Mouse (Mus musculus): Measurements from ENCODE around the gene Hist1h4d. TPM values are rescaled to one million over a fixed set of nuclear protein-coding genes. Genes with fewer than 3 reads are reported as not detected.
"Not testable (repeated sequence)": the region's sequence is repeated elsewhere in the genome, so short reads cannot be mapped to it uniquely, and the experiment has no call there.

The Hist1h4d gene
- total and polyA plus RNA-seq, 2 experiments from 2014 or later: 25.0 to 695 TPM

GRCm38 (mm10) chr13:23620056-23620732 lies 38.8 kb downstream of the Hist1h4d start:
- no peak for DNase-seq
- TF ChIP-seq CTCF (IDR thresholded peaks at IDR 0.05; ENCODE audit: low read depth): no peak
- no peaks in the 10 kb centered on the region for H3K27me3 ChIP-seq (ENCODE audit: insufficient read depth, low read length)

GRCm38 (mm10) chr13:23620733-23621531 lies 39.5 kb downstream of the Hist1h4d start, which contains the start of gene Hist1h2be:
Hist1h2be (minus strand) TSS chr13:23621124.
- ATAC-seq: peak; percentile 90
- no peak for TF ChIP-seq CTCF (IDR thresholded peaks at IDR 0.05; ENCODE audit: low read depth)
- WGBS: under 1% methylated on average over 27 of the region's 27 CpGs

More at GRCm38 (mm10) chr13:23620056-23620732, 38.8 kb downstream of the Hist1h4d start:
- WGBS: 37% methylated on average over 12 of the region's 12 CpGs
- H3K9ac ChIP-seq: peak overlapping the region; percentile 73
- H3K4me3 ChIP-seq (ENCODE audit: low read depth, low read length): peak overlapping the region; percentile 47
- H3K27ac ChIP-seq (ENCODE audit: low read depth, low read length): peak overlapping the region; percentile 93
- peak overlapping the region; percentile 83 for H3K4me2 ChIP-seq (ENCODE audit: low read depth)
- H3K4me1 ChIP-seq (ENCODE audit: insufficient read depth): peaks cover 7% of the 10 kb centered on the region; the same call in 1 of the 2 replicates
- no peaks in the 10 kb centered on the region for H3K9me3 ChIP-seq (ENCODE audit: low read length)
- no peaks in the 10 kb centered on the region for H3K36me3 ChIP-seq (ENCODE audit: insufficient read depth)
- ATAC-seq: no peak

GRCm38 (mm10) chr13:23621532-23622174 lies 40.3 kb downstream of the Hist1h4d start:
- peak overlapping the region; percentile 73 for H3K9ac ChIP-seq
- peak overlapping the region; percentile 93 for H3K27ac ChIP-seq (ENCODE audit: low read depth, low read length)
- DNase-seq (peak; percentile 81), ATAC-seq (peak; percentile 88)
- no peaks in the 10 kb centered on the region for H3K9me3 ChIP-seq (ENCODE audit: low read length)
- under 1% methylated on average over 18 of the region's 18 CpGs for WGBS
- no peaks in the 10 kb centered on the region for H3K36me3 ChIP-seq (ENCODE audit: insufficient read depth)
- no peak for TF ChIP-seq CTCF (IDR thresholded peaks at IDR 0.05; ENCODE audit: low read depth)
- H3K4me2 ChIP-seq (ENCODE audit: low read depth): peak overlapping the region; percentile 83
- no peaks in the 10 kb centered on the region for H3K27me3 ChIP-seq (ENCODE audit: insufficient read depth, low read length)
- peak overlapping the region; percentile 47 for H3K4me3 ChIP-seq (ENCODE audit: low read depth, low read length)
- peaks cover 7% of the 10 kb centered on the region; the same call in 1 of the 2 replicates for H3K4me1 ChIP-seq (ENCODE audit: insufficient read depth)

More at GRCm38 (mm10) chr13:23620733-23621531, 39.5 kb downstream of the Hist1h4d start, which contains the start of gene Hist1h2be:
- Histone ChIP-seq H3K4me2 (ENCODE audit: low read depth) (peak within 1 kb of the TSS; percentile 83), H3K27ac (ENCODE audit: low read depth, low read length) (peak within 1 kb of the TSS; percentile 93), H3K9me3 (ENCODE audit: low read length) (no peaks in the 10 kb centered on the region), H3K9ac (peak within 1 kb of the TSS; percentile 73), H3K36me3 (ENCODE audit: insufficient read depth) (no peaks in the 10 kb centered on the region), H3K27me3 (ENCODE audit: insufficient read depth, low read length) (no peaks in the 10 kb centered on the region), H3K4me3 (ENCODE audit: low read depth, low read length) (peak within 1 kb of the TSS; percentile 47), H3K4me1 (ENCODE audit: insufficient read depth) (peaks cover 7% of the 10 kb centered on the region; the same call in 1 of the 2 replicates)
- DNase-seq: peak; percentile 91

- WGBS: under 1% methylated on average over 52 of the region's 53 CpGs
- H3K4me3 ChIP-seq (ENCODE audit: low read depth, low read length): peak within 1 kb of the TSS; percentile 47
- H3K4me1 ChIP-seq (ENCODE audit: insufficient read depth); H3K27me3 ChIP-seq (ENCODE audit: insufficient read depth, low read length); H3K36me3 ChIP-seq (ENCODE audit: insufficient read depth); H3K9me3 ChIP-seq (ENCODE audit: low read length): not testable (repeated sequence)
- H3K27ac ChIP-seq (ENCODE audit: low read depth, low read length): peak within 1 kb of the TSS; percentile 93
- peak within 1 kb of the TSS; percentile 83 for H3K4me2 ChIP-seq (ENCODE audit: low read depth)
- H3K9ac ChIP-seq: peak within 1 kb of the TSS; percentile 73
- peak; percentile 91 for DNase-seq
- ATAC-seq: peak; percentile 84
Measured at GRCm38 (mm10) chr13:23622175-23622671, 40.8 kb downstream of the Hist1h4d start, which contains the start of gene Hist1h1e. Hist1h1e (minus strand) TSS chr13:23622558.

GRCm38 (mm10) chr13:23622861-23623450 lies 41.6 kb downstream of the Hist1h4d start:
- peaks cover 7% of the 10 kb centered on the region; the same call in 1 of the 2 replicates for H3K4me1 ChIP-seq (ENCODE audit: insufficient read depth)

GRCm38 (mm10) chr13:23630653-23631052 lies 49.3 kb downstream of the Hist1h4d start:
- H3K27ac ChIP-seq (ENCODE audit: low read depth, low read length): no peak overlapping the region
- DNase-seq (no peak), ATAC-seq (peak; percentile 64; the same call in 1 of the 2 replicates)
- WGBS: 27% methylated on average over 1 of the region's 1 CpGs
- H3K4me1 ChIP-seq (ENCODE audit: insufficient read depth): no peaks in the 10 kb centered on the region
- H3K9me3 ChIP-seq (ENCODE audit: low read length): no peaks in the 10 kb centered on the region
- no peaks in the 10 kb centered on the region for H3K27me3 ChIP-seq (ENCODE audit: insufficient read depth, low read length)
- H3K4me3 ChIP-seq (ENCODE audit: low read depth, low read length): no peak overlapping the region
- no peak overlapping the region for H3K9ac ChIP-seq
- H3K4me2 ChIP-seq (ENCODE audit: low read depth): no peak overlapping the region
- TF ChIP-seq CTCF (IDR thresholded peaks at IDR 0.05; ENCODE audit: low read depth): peak; percentile 61
- no peaks in the 10 kb centered on the region for H3K36me3 ChIP-seq (ENCODE audit: insufficient read depth)

More at GRCm38 (mm10) chr13:23622861-23623450, 41.6 kb downstream of the Hist1h4d start:
- Histone ChIP-seq H3K27ac (ENCODE audit: low read depth, low read length) (peak overlapping the region; percentile 93), H3K36me3 (ENCODE audit: insufficient read depth) (no peaks in the 10 kb centered on the region), H3K4me3 (ENCODE audit: low read depth, low read length) (peak overlapping the region; percentile 47), H3K9ac (peak overlapping the region; percentile 73), H3K27me3 (ENCODE audit: insufficient read depth, low read length) (no peaks in the 10 kb centered on the region), H3K4me2 (ENCODE audit: low read depth) (peak overlapping the region; percentile 83), H3K9me3 (ENCODE audit: low read length) (no peaks in the 10 kb centered on the region)
- DNase-seq: no peak
- no peak for ATAC-seq
- 24% methylated on average over 7 of the region's 7 CpGs for WGBS
- TF ChIP-seq CTCF (IDR thresholded peaks at IDR 0.05; ENCODE audit: low read depth): no peak

Small RNA genes within 50 kb of the gene (microRNA-seq; reads per million reads assigned to microRNA genes)
- gene Gm44297 (0 reads per million in 2 experiments), gene Gm44359 (0 reads per million in 2 experiments), gene Gm44394 (0 reads per million in 2 experiments)

Other genes with a start within 250 kb of the Hist1h4d start
Only the 30 nearest of the 35 such genes appear.
- 6.5 and 8.2 TPM in 2 replicates for gene Abt1, start 157.7 kb upstream of the Hist1h4d start, total RNA-seq (2014; rRNA removed)
- 7.7 and 8.2 TPM in 2 replicates for gene Abt1, start 157.7 kb upstream of the Hist1h4d start, polyA plus RNA-seq (2015; fragmentation: Nextera tagmentation; extraction: Ambion mirVana)
- gene Btn1a1, start 115.7 kb upstream of the Hist1h4d start, total RNA-seq (2014; rRNA removed): 0.08 and 0.33 TPM in 2 replicates
- 0.12 TPM in 1 of 2 replicates, not detected in the other for gene Btn1a1, start 115.7 kb upstream of the Hist1h4d start, polyA plus RNA-seq (2015; fragmentation: Nextera tagmentation; extraction: Ambion mirVana)
- not detected in 2 replicates for gene Btn2a2, start 92.7 kb upstream of the Hist1h4d start, total RNA-seq (2014; rRNA removed)
- 0.10 TPM in 1 of 2 replicates, not detected in the other for gene Btn2a2, start 92.7 kb upstream of the Hist1h4d start, polyA plus RNA-seq (2015; fragmentation: Nextera tagmentation; extraction: Ambion mirVana)
- 1,275 and 1,840 TPM in 2 replicates for gene Hist1h4h, start 50.5 kb upstream of the Hist1h4d start, total RNA-seq (2014; rRNA removed)
- 4.1 and 5.7 TPM in 2 replicates for gene Hist1h4h, start 50.5 kb upstream of the Hist1h4d start, polyA plus RNA-seq (2015; fragmentation: Nextera tagmentation; extraction: Ambion mirVana)
- gene Hist1h2af, start 47.7 kb upstream of the Hist1h4d start, total RNA-seq (2014; rRNA removed): 135 and 227 TPM in 2 replicates
- not detected in 2 replicates for gene Hist1h2af, start 47.7 kb upstream of the Hist1h4d start, polyA plus RNA-seq (2015; fragmentation: Nextera tagmentation; extraction: Ambion mirVana)
- 116 and 134 TPM in 2 replicates for gene Hist1h3g, start 46.2 kb upstream of the Hist1h4d start, total RNA-seq (2014; rRNA removed)
- 0.50 TPM in 1 of 2 replicates, not detected in the other for gene Hist1h3g, start 46.2 kb upstream of the Hist1h4d start, polyA plus RNA-seq (2015; fragmentation: Nextera tagmentation; extraction: Ambion mirVana)
- 12.5 and 17.0 TPM in 2 replicates for gene Hist1h2bh, start 38.2 kb upstream of the Hist1h4d start, total RNA-seq (2014; rRNA removed)
- gene Hist1h2bh, start 38.2 kb upstream of the Hist1h4d start, polyA plus RNA-seq (2015; fragmentation: Nextera tagmentation; extraction: Ambion mirVana): 0.17 TPM in 1 of 2 replicates, not detected in the other
- gene Hist1h3f, start 37.5 kb upstream of the Hist1h4d start, total RNA-seq (2014; rRNA removed): 116 and 119 TPM in 2 replicates
- 0.17 and 0.47 TPM in 2 replicates for gene Hist1h3f, start 37.5 kb upstream of the Hist1h4d start, polyA plus RNA-seq (2015; fragmentation: Nextera tagmentation; extraction: Ambion mirVana)
- 586 and 753 TPM in 2 replicates for gene Hist1h4f, start 29.9 kb upstream of the Hist1h4d start, total RNA-seq (2014; rRNA removed)
- 0.70 TPM in 1 of 2 replicates, not detected in the other for gene Hist1h4f, start 29.9 kb upstream of the Hist1h4d start, polyA plus RNA-seq (2015; fragmentation: Nextera tagmentation; extraction: Ambion mirVana)
- gene Hist1h1d, start 28.3 kb upstream of the Hist1h4d start, total RNA-seq (2014; rRNA removed): 48.5 and 66.7 TPM in 2 replicates
- gene Hist1h1d, start 28.3 kb upstream of the Hist1h4d start, polyA plus RNA-seq (2015; fragmentation: Nextera tagmentation; extraction: Ambion mirVana): 0.12 and 0.18 TPM in 2 replicates
- gene Hist1h3e, start 19.2 kb upstream of the Hist1h4d start, total RNA-seq (2014; rRNA removed): 180 and 204 TPM in 2 replicates
- 1.9 and 2.0 TPM in 2 replicates for gene Hist1h3e, start 19.2 kb upstream of the Hist1h4d start, polyA plus RNA-seq (2015; fragmentation: Nextera tagmentation; extraction: Ambion mirVana)
- 111 TPM in 2 replicates for gene Hist1h2ae, start 10.4 kb upstream of the Hist1h4d start, total RNA-seq (2014; rRNA removed)
- gene Hist1h2ae, start 10.4 kb upstream of the Hist1h4d start, polyA plus RNA-seq (2015; fragmentation: Nextera tagmentation; extraction: Ambion mirVana): 12.5 and 23.0 TPM in 2 replicates
- 367 and 594 TPM in 2 replicates for gene Hist1h2bg, start 10.2 kb upstream of the Hist1h4d start, total RNA-seq (2014; rRNA removed)
- 3.0 and 3.6 TPM in 2 replicates for gene Hist1h2bg, start 10.2 kb upstream of the Hist1h4d start, polyA plus RNA-seq (2015; fragmentation: Nextera tagmentation; extraction: Ambion mirVana)
- gene Hist1h2bf, start 7.4 kb upstream of the Hist1h4d start, total RNA-seq (2014; rRNA removed): 226 and 289 TPM in 2 replicates
- gene Hist1h2bf, start 7.4 kb upstream of the Hist1h4d start, polyA plus RNA-seq (2015; fragmentation: Nextera tagmentation; extraction: Ambion mirVana): not detected in 2 replicates
- gene Hist1h2ad, start 7.2 kb upstream of the Hist1h4d start, total RNA-seq (2014; rRNA removed): 204 and 274 TPM in 2 replicates
- 0.78 TPM in 1 of 2 replicates, not detected in the other for gene Hist1h2ad, start 7.2 kb upstream of the Hist1h4d start, polyA plus RNA-seq (2015; fragmentation: Nextera tagmentation; extraction: Ambion mirVana)
- gene Hist1h3d, start 5.8 kb upstream of the Hist1h4d start, total RNA-seq (2014; rRNA removed): 73.0 and 78.9 TPM in 2 replicates
- 0.57 and 0.80 TPM in 2 replicates for gene Hist1h3d, start 5.8 kb upstream of the Hist1h4d start, polyA plus RNA-seq (2015; fragmentation: Nextera tagmentation; extraction: Ambion mirVana)
- 98.5 and 120 TPM in 2 replicates for gene Hist1h2be, start 39.5 kb downstream of the Hist1h4d start, total RNA-seq (2014; rRNA removed)
- 0.31 and 0.39 TPM in 2 replicates for gene Hist1h2be, start 39.5 kb downstream of the Hist1h4d start, polyA plus RNA-seq (2015; fragmentation: Nextera tagmentation; extraction: Ambion mirVana)
- gene Hist1h1e, start 41.0 kb downstream of the Hist1h4d start, total RNA-seq (2014; rRNA removed): 204 and 218 TPM in 2 replicates
- 11.1 and 16.3 TPM in 2 replicates for gene Hist1h1e, start 41.0 kb downstream of the Hist1h4d start, polyA plus RNA-seq (2015; fragmentation: Nextera tagmentation; extraction: Ambion mirVana)
- gene Hist1h2ac, start 102.3 kb downstream of the Hist1h4d start, total RNA-seq (2014; rRNA removed): 40.9 and 44.8 TPM in 2 replicates
- 0.41 and 0.49 TPM in 2 replicates for gene Hist1h2ac, start 102.3 kb downstream of the Hist1h4d start, polyA plus RNA-seq (2015; fragmentation: Nextera tagmentation; extraction: Ambion mirVana)
- 93.7 and 124 TPM in 2 replicates for gene Hist1h2bc, start 102.6 kb downstream of the Hist1h4d start, total RNA-seq (2014; rRNA removed)
- gene Hist1h2bc, start 102.6 kb downstream of the Hist1h4d start, polyA plus RNA-seq (2015; fragmentation: Nextera tagmentation; extraction: Ambion mirVana): 29.2 and 35.3 TPM in 2 replicates
- gene Hist1h1t, start 114.2 kb downstream of the Hist1h4d start, total RNA-seq (2014; rRNA removed): 1.3 TPM in 1 of 2 replicates, not detected in the other
- gene Hist1h1t, start 114.2 kb downstream of the Hist1h4d start, polyA plus RNA-seq (2015; fragmentation: Nextera tagmentation; extraction: Ambion mirVana): not detected in 2 replicates
- gene Hist1h4c, start 116.9 kb downstream of the Hist1h4d start, total RNA-seq (2014; rRNA removed): 917 and 942 TPM in 2 replicates
- 2.3 and 5.0 TPM in 2 replicates for gene Hist1h4c, start 116.9 kb downstream of the Hist1h4d start, polyA plus RNA-seq (2015; fragmentation: Nextera tagmentation; extraction: Ambion mirVana)
- gene Hfe, start 129.3 kb downstream of the Hist1h4d start, total RNA-seq (2014; rRNA removed): 2.5 and 3.6 TPM in 2 replicates
- gene Hfe, start 129.3 kb downstream of the Hist1h4d start, polyA plus RNA-seq (2015; fragmentation: Nextera tagmentation; extraction: Ambion mirVana): 4.4 and 6.0 TPM in 2 replicates
- gene Hist1h1c, start 157.2 kb downstream of the Hist1h4d start, total RNA-seq (2014; rRNA removed): 475 and 498 TPM in 2 replicates
- gene Hist1h1c, start 157.2 kb downstream of the Hist1h4d start, polyA plus RNA-seq (2015; fragmentation: Nextera tagmentation; extraction: Ambion mirVana): 24.0 and 26.3 TPM in 2 replicates
- 294 and 301 TPM in 2 replicates for gene Hist1h3c, start 164.0 kb downstream of the Hist1h4d start, total RNA-seq (2014; rRNA removed)
- gene Hist1h3c, start 164.0 kb downstream of the Hist1h4d start, polyA plus RNA-seq (2015; fragmentation: Nextera tagmentation; extraction: Ambion mirVana): 0.84 TPM in 1 of 2 replicates, not detected in the other
- 647 and 680 TPM in 2 replicates for gene Hist1h2bb, start 165.1 kb downstream of the Hist1h4d start, total RNA-seq (2014; rRNA removed)
- not detected in 2 replicates for gene Hist1h2bb, start 165.1 kb downstream of the Hist1h4d start, polyA plus RNA-seq (2015; fragmentation: Nextera tagmentation; extraction: Ambion mirVana)
- gene Hist1h2ab, start 169.5 kb downstream of the Hist1h4d start, total RNA-seq (2014; rRNA removed): 305 and 340 TPM in 2 replicates
- gene Hist1h2ab, start 169.5 kb downstream of the Hist1h4d start, polyA plus RNA-seq (2015; fragmentation: Nextera tagmentation; extraction: Ambion mirVana): 4.4 and 6.7 TPM in 2 replicates
- 229 and 254 TPM in 2 replicates for gene Hist1h3b, start 170.7 kb downstream of the Hist1h4d start, total RNA-seq (2014; rRNA removed)
- gene Hist1h3b, start 170.7 kb downstream of the Hist1h4d start, polyA plus RNA-seq (2015; fragmentation: Nextera tagmentation; extraction: Ambion mirVana): 0.25 and 0.67 TPM in 2 replicates
- 184 and 254 TPM in 2 replicates for gene Hist1h4b, start 175.4 kb downstream of the Hist1h4d start, total RNA-seq (2014; rRNA removed)
- 1.8 and 3.0 TPM in 2 replicates for gene Hist1h4b, start 175.4 kb downstream of the Hist1h4d start, polyA plus RNA-seq (2015; fragmentation: Nextera tagmentation; extraction: Ambion mirVana)
- gene Hist1h4a, start 179.6 kb downstream of the Hist1h4d start, total RNA-seq (2014; rRNA removed): 303 and 421 TPM in 2 replicates
- gene Hist1h4a, start 179.6 kb downstream of the Hist1h4d start, polyA plus RNA-seq (2015; fragmentation: Nextera tagmentation; extraction: Ambion mirVana): 0.64 TPM in 1 of 2 replicates, not detected in the other